Comparison of ENCODE assay signal across 24 mouse cellular contexts in the genomic region with DNA sequence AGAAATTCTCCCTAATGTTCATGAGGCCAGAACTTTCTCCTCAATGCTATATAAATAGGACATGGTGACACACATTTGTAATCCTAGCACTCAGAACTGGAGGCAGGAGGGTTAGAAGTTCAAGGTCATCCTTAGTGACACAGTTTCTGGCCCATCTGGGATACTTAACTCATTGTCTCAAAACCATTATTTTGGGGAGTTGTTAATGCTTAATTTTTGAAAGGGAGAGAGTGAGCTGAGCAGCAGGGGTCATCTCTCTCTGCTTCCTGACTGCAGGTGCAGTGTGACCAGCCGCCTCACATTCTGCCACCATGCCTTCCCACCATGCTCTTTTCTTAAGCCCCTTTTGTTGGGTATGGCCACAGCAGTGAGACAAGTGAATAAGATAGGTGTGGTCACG.
"Had no signal": no experiment of that assay in that cellular context is flagged by ENCODE, and none has a peak within 500 bp of the region (broad histone marks: within the 10 kb centered on the region; RNA-seq: fewer than 3 reads in every experiment).

No protein-coding gene starts in this region.

- H3K27ac ChIP-seq: heart, embryonic 15.5 days; hindbrain, embryonic 14.5 days; intestine, embryonic 15.5 days; layer of hippocampus, adult 2 months; left cerebral cortex, adult 2 months; limb, embryonic 12.5 days; liver, embryonic 13.5 days; liver, embryonic 15.5 days had no signal

- H3K9me3 ChIP-seq: heart, embryonic 15.5 days; intestine, embryonic 15.5 days; limb, embryonic 12.5 days; liver, embryonic 13.5 days; liver, embryonic 15.5 days had no signal

- H3K4me1 ChIP-seq: intestine, embryonic 15.5 days; limb, embryonic 12.5 days; liver, embryonic 13.5 days; liver, embryonic 15.5 days had no signal

- DNase-seq: gastrocnemius, postnatal 14 days; heart, postnatal 14 days; heart, postnatal 36 days; kidney, adult 18-20 months; kidney, adult 8-10 months; kidney, postnatal 10 days; kidney, postnatal 25 days; kidney, postnatal 4 days; liver; liver, embryonic 13.5 days; liver, postnatal 0 days had no signal

- H3K27me3 ChIP-seq: heart, embryonic 13.5 days; heart, embryonic 15.5 days; intestine, embryonic 15.5 days; limb, embryonic 12.5 days; liver, embryonic 13.5 days; liver, embryonic 15.5 days had no signal

- H3K36me3 ChIP-seq: heart, embryonic 15.5 days; intestine, embryonic 15.5 days; liver, embryonic 13.5 days; liver, embryonic 15.5 days had no signal

- ATAC-seq: hindbrain, embryonic 16.5 days; inflammation-experienced regulatory T-cells, adult 6 months; intestine, embryonic 15.5 days; intestine, postnatal 0 days; liver, postnatal 0 days had no signal

- H3K9ac ChIP-seq: heart, embryonic 13.5 days; heart, embryonic 15.5 days; hindbrain, embryonic 14.5 days; intestine, embryonic 15.5 days; limb, embryonic 12.5 days; liver, embryonic 13.5 days; liver, embryonic 15.5 days; liver, postnatal 0 days had no signal

- H3K4me3 ChIP-seq: heart, embryonic 13.5 days; heart, embryonic 15.5 days; intestine, embryonic 15.5 days; layer of hippocampus, adult 2 months; left cerebral cortex, adult 2 months; limb, embryonic 12.5 days; liver, embryonic 13.5 days; liver, embryonic 15.5 days had no signal

- H3K4me2 ChIP-seq: heart, embryonic 11.5 days; heart, embryonic 13.5 days; heart, embryonic 15.5 days; hindbrain, embryonic 14.5 days; intestine, embryonic 15.5 days; limb, embryonic 12.5 days; liver, embryonic 11.5 days; liver, embryonic 13.5 days; liver, embryonic 15.5 days had no signal
